Mouse (Mus musculus) CH12.LX (cell line): Measurements from ENCODE around the gene Stard13. TPM values are rescaled to one million over a fixed set of nuclear protein-coding genes. Genes with fewer than 3 reads are reported as not detected.

Experiments used
- DNase-seq: peaks from one replicate; pipeline ENCODE4 v3.0.0-alpha.2; 2013; ENCODE audit errors: extremely low read depth
- H3K27ac ChIP-seq: 2 replicates; pipeline ENCODE4 v1.5.1; 2012; ENCODE audit warnings: low read depth, mild to moderate bottlenecking, control low read depth, moderate library complexity; ENCODE audit not compliant: insufficient read depth
- H3K27me3 ChIP-seq: replicated peaks from 2 replicates; pipeline ENCODE3; 2012; ENCODE audit warnings: inconsistent platforms
- H3K36me3 ChIP-seq, 2 experiments: replicated peaks in 1 of 2; 2 replicates each; pipeline versions ENCODE3 to v1.6.1; 2012; ENCODE audit warnings: inconsistent platforms in 1 of 2, low read length in 1 of 2, mild to moderate bottlenecking in 1 of 2, mixed read lengths in 1 of 2, moderate library complexity in 1 of 2; ENCODE audit not compliant: control insufficient read depth in 1 of 2, insufficient read depth in 1 of 2
- H3K4me1 ChIP-seq, 2 experiments: 2 replicates each; pipeline ENCODE4 v1.6.1; 2012; ENCODE audit warnings: inconsistent platforms in 1 of 2, moderate library complexity in 1 of 2; ENCODE audit not compliant: insufficient read depth in 2 of 2, control insufficient read depth in 1 of 2
- H3K4me2 ChIP-seq: 2 replicates; pipeline ENCODE4 v1.6.1; 2012; ENCODE audit warnings: low read depth, mild to moderate bottlenecking, control low read depth; ENCODE audit not compliant: poor library complexity, insufficient read depth, severe bottlenecking
- H3K4me3 ChIP-seq, 3 experiments: fragments of 150-350 bp in 1 of 3; sonication (generic) in 1 of 3; replicated peaks in 1 of 3; 2 replicates each; pipeline versions ENCODE3 to v1.5.1; 2011 to 2012; ENCODE audit warnings: low read depth in 2 of 3, low read length in 2 of 3, mild to moderate bottlenecking in 2 of 3, moderate library complexity in 2 of 3, control low read depth in 1 of 3, improper control_type of control experiment in 1 of 3, inconsistent platforms in 1 of 3, mixed read lengths in 1 of 3; ENCODE audit not compliant: poor library complexity in 1 of 3
- H3K79me2 ChIP-seq: replicated peaks from 2 replicates; pipeline ENCODE4 v1.6.1; 2012; ENCODE audit warnings: mild to moderate bottlenecking, moderate library complexity; ENCODE audit not compliant: control insufficient read depth, poor library complexity, insufficient read depth, severe bottlenecking; ENCODE audit errors: extremely low read depth
- H3K9ac ChIP-seq: 2 replicates; pipeline ENCODE4 v1.6.1; 2012; ENCODE audit warnings: low read depth, mild to moderate bottlenecking, control low read depth, moderate library complexity; ENCODE audit not compliant: insufficient read depth
- H3K9me3 ChIP-seq: replicated peaks from 2 replicates; pipeline ENCODE3; 2012; ENCODE audit warnings: low read length, inconsistent platforms, mixed read lengths
- BHLHE40 ChIP-seq: IDR thresholded peaks from 2 replicates; pipeline ENCODE4 v1.6.1; 2011; ENCODE audit warnings: mild to moderate bottlenecking, low read depth, low read length, improper control_type of control experiment
- CHD1 ChIP-seq: IDR thresholded peaks from 2 replicates; pipeline ENCODE4 v1.6.1; 2012; ENCODE audit warnings: low read depth, low read length, improper control_type of control experiment, inconsistent platforms
- CHD2 ChIP-seq: IDR thresholded peaks from 2 replicates; pipeline ENCODE4 v1.6.1; 2011; ENCODE audit warnings: low read length, improper control_type of control experiment
- CTCF ChIP-seq, 2 experiments: IDR thresholded peaks in 1 of 2; conservative IDR thresholded peaks in 1 of 2; 2 replicates each; pipeline ENCODE4 v1.5.1; 2011 to 2012; ENCODE audit warnings: low read depth in 2 of 2, low read length in 2 of 2, improper control_type of control experiment in 1 of 2, inconsistent platforms in 1 of 2, mild to moderate bottlenecking in 1 of 2, moderate library complexity in 1 of 2
- ELF1 ChIP-seq: IDR thresholded peaks from 2 replicates; pipeline ENCODE4 v1.6.1; 2014; ENCODE audit warnings: low read depth, mild to moderate bottlenecking, inconsistent platforms, low read length, improper control_type of control experiment
- EP300 ChIP-seq: IDR thresholded peaks from 2 replicates; pipeline ENCODE4 v1.6.1; 2011; ENCODE audit warnings: low read length, improper control_type of control experiment
- ETS1 ChIP-seq: conservative IDR thresholded peaks from 2 replicates; pipeline ENCODE4 v1.6.1; 2012; ENCODE audit warnings: low read depth, mild to moderate bottlenecking, inconsistent platforms, low read length, improper control_type of control experiment, moderate library complexity
- GABPA ChIP-seq: IDR thresholded peaks from 2 replicates; pipeline ENCODE4 v1.6.1; 2012; ENCODE audit warnings: low read depth, low read length, improper control_type of control experiment, inconsistent platforms; ENCODE audit not compliant: insufficient replicate concordance
- HCFC1 ChIP-seq: IDR thresholded peaks from 2 replicates; pipeline ENCODE4 v1.6.1; 2012; ENCODE audit warnings: low read depth, mild to moderate bottlenecking, inconsistent platforms, low read length, improper control_type of control experiment
- JUN ChIP-seq: IDR thresholded peaks from 2 replicates; pipeline ENCODE4 v1.6.1; 2011; ENCODE audit warnings: low read depth, mild to moderate bottlenecking, low read length, improper control_type of control experiment, moderate library complexity; ENCODE audit not compliant: insufficient read depth
- MAFK ChIP-seq: IDR thresholded peaks from 2 replicates; pipeline ENCODE4 v1.6.1; 2011; ENCODE audit warnings: low read length, improper control_type of control experiment; ENCODE audit not compliant: insufficient replicate concordance
- MAX ChIP-seq: IDR thresholded peaks from 2 replicates; pipeline ENCODE4 v1.6.1; 2011; ENCODE audit warnings: low read length, improper control_type of control experiment
- MAZ ChIP-seq: IDR thresholded peaks from 2 replicates; pipeline ENCODE4 v1.6.1; 2012; ENCODE audit warnings: low read depth, mild to moderate bottlenecking, inconsistent platforms, low read length, improper control_type of control experiment, moderate library complexity
- MEF2A ChIP-seq: IDR thresholded peaks from 2 replicates; pipeline ENCODE4 v1.6.1; 2014; ENCODE audit warnings: low read depth, mild to moderate bottlenecking, inconsistent platforms, low read length, improper control_type of control experiment, borderline replicate concordance
- MXI1 ChIP-seq: IDR thresholded peaks from 2 replicates; pipeline ENCODE4 v1.6.1; 2011; ENCODE audit warnings: mild to moderate bottlenecking, low read depth, low read length, improper control_type of control experiment
- MYC ChIP-seq: IDR thresholded peaks from 2 replicates; pipeline ENCODE4 v1.6.1; 2011; ENCODE audit warnings: low read depth, mild to moderate bottlenecking, improper control_type of control experiment, low read length
- NELFE ChIP-seq: IDR thresholded peaks from 2 replicates; pipeline ENCODE4 v1.6.1; 2011; ENCODE audit warnings: low read depth, low read length, improper control_type of control experiment
- NRF1 ChIP-seq: IDR thresholded peaks from 2 replicates; pipeline ENCODE4 v1.6.1; 2014; ENCODE audit warnings: low read depth, mild to moderate bottlenecking, inconsistent platforms, low read length, improper control_type of control experiment, moderate library complexity
- PAX5 ChIP-seq: IDR thresholded peaks from 2 replicates; pipeline ENCODE4 v1.6.1; 2012; ENCODE audit warnings: low read length, inconsistent platforms, mixed read lengths
- POLR2A ChIP-seq: IDR thresholded peaks from 2 replicates; pipeline ENCODE4 v1.6.1; 2011; ENCODE audit warnings: low read depth, mild to moderate bottlenecking, improper control_type of control experiment, low read length
- POLR2AphosphoS2 ChIP-seq: IDR thresholded peaks from 2 replicates; pipeline ENCODE4 v1.6.1; 2011; ENCODE audit warnings: low read depth, low read length, improper control_type of control experiment
- RAD21 ChIP-seq: IDR thresholded peaks from 2 replicates; pipeline ENCODE4 v1.6.1; 2011; ENCODE audit warnings: low read depth, mild to moderate bottlenecking, low read length, improper control_type of control experiment, moderate library complexity
- RCOR1 ChIP-seq: conservative IDR thresholded peaks from 2 replicates; pipeline ENCODE4 v1.6.1; 2012; ENCODE audit warnings: low read depth, mild to moderate bottlenecking, inconsistent platforms, low read length, improper control_type of control experiment
- SIN3A ChIP-seq: IDR thresholded peaks from 2 replicates; pipeline ENCODE4 v1.6.1; 2012; ENCODE audit warnings: low read length, improper control_type of control experiment, inconsistent platforms
- SMC3 ChIP-seq: IDR thresholded peaks from 2 replicates; pipeline ENCODE4 v1.6.1; 2011; ENCODE audit warnings: low read depth, low read length, improper control_type of control experiment
- TBP ChIP-seq: conservative IDR thresholded peaks from 2 replicates; pipeline ENCODE4 v1.6.1; 2011; ENCODE audit warnings: low read depth, low read length, improper control_type of control experiment
- TCF12 ChIP-seq: IDR thresholded peaks from 2 replicates; pipeline ENCODE4 v1.6.1; 2014; ENCODE audit warnings: low read depth, mild to moderate bottlenecking, inconsistent platforms, low read length, improper control_type of control experiment
- USF1 ChIP-seq: IDR thresholded peaks from 2 replicates; pipeline ENCODE4 v1.6.1; 2014; ENCODE audit warnings: low read depth, mild to moderate bottlenecking, inconsistent platforms, low read length, improper control_type of control experiment
- USF2 ChIP-seq: conservative IDR thresholded peaks from 2 replicates; pipeline ENCODE4 v1.6.1; 2011; ENCODE audit warnings: low read depth, low read length, improper control_type of control experiment
- ZC3H11A ChIP-seq: IDR thresholded peaks from 2 replicates; pipeline ENCODE4 v1.6.1; 2012; ENCODE audit warnings: low read depth, mild to moderate bottlenecking, inconsistent platforms, low read length, improper control_type of control experiment
- ZKSCAN1 ChIP-seq: IDR thresholded peaks from 2 replicates; pipeline ENCODE4 v1.6.1; 2012; ENCODE audit warnings: low read depth, inconsistent platforms, low read length, improper control_type of control experiment, borderline replicate concordance
- ZMIZ1 ChIP-seq: IDR thresholded peaks from 2 replicates; pipeline ENCODE4 v1.6.1; 2012; ENCODE audit warnings: low read depth, mild to moderate bottlenecking, inconsistent platforms, low read length, improper control_type of control experiment
- ZNF384 ChIP-seq: IDR thresholded peaks from 2 replicates; pipeline ENCODE4 v1.6.1; 2012; ENCODE audit warnings: low read depth, low read length, improper control_type of control experiment, inconsistent platforms
- dilution Hi-C: fragments of 300-500 bp; cut with MboI; formaldehyde crosslinking; loops from 2 replicates; pipeline ENCODE4 v1.14.3; 2020; ENCODE audit warnings: low sequenced_read_pairs; ENCODE audit not compliant: extremely low pct_unique_long_range_greater_than_20kb, extremely low pct_ligation_motif_present
- in situ Hi-C: fragments of 300-500 bp; cut with MboI; formaldehyde crosslinking; loops from 3 replicates; pipeline ENCODE4 v1.14.3; 2019; ENCODE audit warnings: low sequenced_read_pairs, low pct_ligation_motif_present, low pct_unique_long_range_greater_than_20kb, mixed read lengths
- polyA plus RNA-seq: library from polyadenylated mRNA; unstranded; fragments of >175 nt; gene quantifications from 2 replicates; pipeline ENCODE4 v1.2.1, GENCODE M21; 2012; ENCODE audit warnings: low read depth; ENCODE audit not compliant: insufficient read length
- total RNA-seq, 2 experiments: library from RNA; depleted of rRNA; stranded (reverse); fragments of 300-350 nt in 1 of 2; fragments of >200 nt in 1 of 2; gene quantifications; 2 replicates each; pipeline ENCODE4 v1.2.3; 2012 to 2014

The Stard13 gene
- total and polyA plus RNA-seq, 3 experiments, result 33.5 to 154 (median 73.6) TPM

GRCm38 (mm10) chr5:151261558-151261957 is 27.9 kb upstream of the Stard13 start:
- Histone ChIP-seq H3K4me3 (no peak overlapping the region), H3K9me3 (no peaks in the 10 kb centered on the region), H3K36me3 (peaks cover 0 to 3% of the 10 kb centered on the region in 2 experiments), H3K27me3 (peaks cover 1% of the 10 kb centered on the region), H3K4me1 (no peaks in the 10 kb centered on the region), H3K79me2 (no peaks in the 10 kb centered on the region), H3K4me2 (no peak overlapping the region), H3K9ac (no peak overlapping the region), H3K27ac (no peak overlapping the region)
- no peak for DNase-seq
- dilution Hi-C loops (no loop called here), in situ Hi-C loops (no loop called here)
- TF ChIP-seq BHLHE40 (no peak), ZNF384 (no peak), ZC3H11A (no peak)

- Histone ChIP-seq H3K9me3 (no peaks in the 10 kb centered on the region), H3K27ac (peak overlapping the region; percentile 70), H3K4me1 (peaks cover 7% of the 10 kb centered on the region in 2 experiments; a peak in 2 of 4 replicates), H3K27me3 (no peaks in the 10 kb centered on the region), H3K79me2 (no peaks in the 10 kb centered on the region), H3K9ac (peak overlapping the region; percentile 89; the same call in 1 of the 2 replicates), H3K36me3 (no peaks in the 10 kb centered on the region), H3K4me3 (peak overlapping the region in 2 of 3 experiments; percentile 11 to 47), H3K4me2 (peak overlapping the region; percentile 42; the same call in 1 of the 2 replicates)
- dilution Hi-C loops (no loop called here), in situ Hi-C loops (no loop called here)
- DNase-seq, result peak; percentile 80
- TF ChIP-seq JUN, result peak; percentile 48
- TF ChIP-seq ZKSCAN1, result no peak
- TF ChIP-seq POLR2A, result peak; percentile 49
- no peak for TF ChIP-seq GABPA
- peak; percentile 35 for TF ChIP-seq SMC3
- TF ChIP-seq MXI1, result no peak; the same call in 1 of the 2 replicates
- no peak for TF ChIP-seq MAX
- no peak for TF ChIP-seq ZNF384
- peak; percentile 72; the same call in 1 of the 2 replicates for TF ChIP-seq TBP
- peak; percentile 9; the same call in 1 of the 2 replicates for TF ChIP-seq HCFC1
- peak; percentile 59; the same call in 1 of the 2 replicates for TF ChIP-seq TCF12
- peak; percentile 39; the same call in 1 of the 2 replicates for TF ChIP-seq CHD2
- 0 out of 2 replicates have a peak, but pooled peaks have one; percentile 46 for TF ChIP-seq ZMIZ1
- TF ChIP-seq BHLHE40, result peak; percentile 78
- no peak for TF ChIP-seq USF2
- no peak; the same call in 1 of the 2 replicates for TF ChIP-seq NELFE
- TF ChIP-seq RCOR1, result no peak
- TF ChIP-seq SIN3A, result peak; percentile 78
- peak; percentile 72; the same call in 1 of the 2 replicates for TF ChIP-seq MYC
- no peak for TF ChIP-seq CHD1
- no peak for TF ChIP-seq NRF1
- TF ChIP-seq USF1, result no peak
- TF ChIP-seq POLR2AphosphoS2, result no peak
- no peak for TF ChIP-seq ZC3H11A
- peak in 1 of 2 experiments; percentile 60; a peak in 2 of 4 replicates for TF ChIP-seq CTCF (conservative IDR thresholded peaks at IDR 0.05 in 1 of 2, IDR thresholded peaks at IDR 0.05 in 1 of 2; ENCODE audit: low read depth in 2 of 2, low read length in 2 of 2)
- TF ChIP-seq EP300, result peak; percentile 72
- TF ChIP-seq MAFK, result peak; percentile 38; the same call in 1 of the 2 replicates
- no peak for TF ChIP-seq PAX5
- TF ChIP-seq MAZ, result 0 out of 2 replicates have a peak, but pooled peaks have one; percentile 33
- peak; percentile 97 for TF ChIP-seq ETS1
- peak; percentile 87 for TF ChIP-seq ELF1
- peak; percentile 46 for TF ChIP-seq RAD21
- peak; percentile 98 for TF ChIP-seq MEF2A
These were observed 18.6 kb upstream of the Stard13 start for GRCm38 (mm10) chr5:151252213-151252612.
